Mouse (Mus musculus) kidney, adult 2 months (tissue): ENCODE measurements around the gene Map3k1. TPM values are rescaled to one million over a fixed set of nuclear protein-coding genes. Genes with fewer than 3 reads are reported as not detected.

Experiments
- DNase-seq: peaks from one replicate; pipeline ENCODE4 v3.0.0; 2021
- H3K27ac ChIP-seq: fragments of 200-500 bp; 2 replicates; pipeline ENCODE4 v1.5.1; 2012; ENCODE audit warnings: low read depth, low read length, control low read depth, inconsistent platforms; ENCODE audit not compliant: insufficient read depth
- H3K27me3 ChIP-seq: fragments of 200-500 bp; replicated peaks from 2 replicates; pipeline ENCODE4 v1.6.1; 2012; ENCODE audit warnings: mild to moderate bottlenecking, moderate library complexity, low read length, inconsistent platforms; ENCODE audit not compliant: control insufficient read depth, insufficient read depth
- H3K36me3 ChIP-seq: fragments of 200-500 bp; 2 replicates; pipeline ENCODE4 v1.6.1; 2012; ENCODE audit warnings: mild to moderate bottlenecking, moderate library complexity, low read length, inconsistent platforms; ENCODE audit not compliant: control insufficient read depth, insufficient read depth
- H3K4me1 ChIP-seq: fragments of 200-500 bp; 2 replicates; pipeline ENCODE4 v1.6.1; 2011; ENCODE audit warnings: low read length; ENCODE audit not compliant: control insufficient read depth, insufficient read depth
- H3K4me3 ChIP-seq: fragments of 200-500 bp; 2 replicates; pipeline ENCODE4 v1.5.1; 2011; ENCODE audit warnings: mild to moderate bottlenecking, low read depth, low read length, control low read depth; ENCODE audit not compliant: insufficient read depth
- CTCF ChIP-seq: fragments of 200-500 bp; conservative IDR thresholded peaks from 2 replicates; pipeline ENCODE4 v1.5.1; 2011; ENCODE audit warnings: low read depth, mild to moderate bottlenecking, control low read depth, low read length, moderate library complexity, mixed read lengths; ENCODE audit not compliant: insufficient read depth, insufficient read length
- POLR2A ChIP-seq: fragments of 200-500 bp; IDR thresholded peaks from one replicate; pipeline ENCODE4 v1.6.1; 2011; ENCODE audit warnings: low read depth, low read length, control low read depth
- WGBS: fragments of 180-500 bp; shearing (Covaris S2); methylation state at CpG from one replicate; pipeline ENCODE4 v1.1.7; 2018; 5-methylcytosine and 5-hydroxymethylcytosine counted together
- polyA plus RNA-seq: library from polyadenylated mRNA; depleted of rRNA; stranded (reverse); fragments of >200 nt; gene quantifications from 2 replicates; pipeline ENCODE4 v1.2.3, GENCODE M21; 2012

Gene Map3k1
- polyA plus RNA-seq, 1 experiment: 16.6 TPM

DNA sequence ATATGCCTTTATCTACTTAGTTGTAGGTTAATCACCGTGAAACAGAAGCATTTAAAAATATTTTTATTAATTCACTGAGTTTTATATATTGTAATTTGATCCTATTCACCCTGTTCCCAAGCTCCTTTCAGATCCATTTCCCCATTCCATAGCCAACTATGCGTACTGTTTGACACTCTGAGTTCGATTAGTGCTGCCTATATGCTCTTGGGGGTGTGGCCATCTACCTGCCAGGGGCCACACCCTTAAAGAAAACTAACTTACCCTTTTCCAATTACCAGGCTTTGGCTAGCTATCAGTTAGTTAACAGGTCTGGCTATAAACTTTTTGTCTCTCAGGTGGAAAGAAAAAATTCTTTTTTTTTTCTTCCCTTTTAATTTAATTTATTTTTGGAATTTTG lies 35.5 kb upstream of the Map3k1 start:
- peaks cover 3% of the 10 kb centered on the region; the same call in 1 of the 2 replicates for H3K4me1 ChIP-seq
- no peak for DNase-seq
- 84% methylated on average over 3 of the region's 3 CpGs for WGBS

DNA sequence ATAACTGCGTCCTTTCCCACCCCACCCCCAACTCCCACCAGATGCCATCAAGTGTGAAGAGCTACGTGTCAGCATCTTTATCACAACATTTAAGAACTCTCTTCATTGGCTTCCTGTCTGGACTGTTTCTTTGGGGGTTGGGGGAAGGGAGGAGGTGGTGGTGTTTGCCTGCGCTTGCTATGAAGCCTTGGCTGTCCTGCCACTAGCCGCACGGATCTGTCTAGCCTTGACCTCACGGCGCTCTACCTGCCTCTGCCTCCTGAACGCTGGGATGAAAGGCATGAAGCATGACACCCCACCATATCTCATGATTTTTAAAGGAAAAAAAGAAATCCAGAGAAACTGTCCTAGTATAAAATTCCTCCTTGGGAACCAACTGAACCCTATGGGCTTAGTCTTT lies 27.0 kb upstream of the Map3k1 start:
- DNase-seq: no peak
- Histone ChIP-seq H3K4me3 (no peak overlapping the region), H3K4me1 (no peaks in the 10 kb centered on the region), H3K36me3 (no peaks in the 10 kb centered on the region), H3K27ac (no peak overlapping the region), H3K27me3 (no peaks in the 10 kb centered on the region)
- no peak for TF ChIP-seq CTCF
- TF ChIP-seq POLR2A: no peak
- 63% methylated on average over 8 of the region's 8 CpGs for WGBS

More for the DNA sequence above, 35.5 kb upstream of the Map3k1 start:
- TF ChIP-seq CTCF (no peak), POLR2A (no peak)
- Histone ChIP-seq H3K4me3 (no peak overlapping the region), H3K27ac (no peak overlapping the region), H3K27me3 (no peaks in the 10 kb centered on the region), H3K36me3 (no peaks in the 10 kb centered on the region)

- 76% methylated on average over 11 of the region's 11 CpGs for WGBS
- H3K36me3 ChIP-seq: no peaks in the 10 kb centered on the region
- H3K4me1 ChIP-seq: no peaks in the 10 kb centered on the region
- H3K27ac ChIP-seq: no peak overlapping the region
- H3K4me3 ChIP-seq: no peak overlapping the region
- H3K27me3 ChIP-seq: 0 out of 2 replicates have a peak, but pooled peaks cover 1% of the 10 kb centered on the region
- no peak for DNase-seq
- no peak for TF ChIP-seq CTCF
- TF ChIP-seq POLR2A: no peak
Measured at GRCm38 (mm10) chr13:111834613-111835012, 25.8 kb upstream of the Map3k1 start.

GRCm38 (mm10) chr13:111829473-111829872 lies 20.7 kb upstream of the Map3k1 start:
- TF ChIP-seq POLR2A: no peak
- no peak for TF ChIP-seq CTCF
- 0 out of 2 replicates have a peak, but pooled peaks cover 1% of the 10 kb centered on the region for H3K27me3 ChIP-seq
- WGBS: 39% methylated on average over 2 of the region's 2 CpGs
- no peaks in the 10 kb centered on the region for H3K4me1 ChIP-seq
- no peak overlapping the region for H3K27ac ChIP-seq
- no peak overlapping the region for H3K4me3 ChIP-seq
- no peaks in the 10 kb centered on the region for H3K36me3 ChIP-seq
- no peak for DNase-seq

DNA sequence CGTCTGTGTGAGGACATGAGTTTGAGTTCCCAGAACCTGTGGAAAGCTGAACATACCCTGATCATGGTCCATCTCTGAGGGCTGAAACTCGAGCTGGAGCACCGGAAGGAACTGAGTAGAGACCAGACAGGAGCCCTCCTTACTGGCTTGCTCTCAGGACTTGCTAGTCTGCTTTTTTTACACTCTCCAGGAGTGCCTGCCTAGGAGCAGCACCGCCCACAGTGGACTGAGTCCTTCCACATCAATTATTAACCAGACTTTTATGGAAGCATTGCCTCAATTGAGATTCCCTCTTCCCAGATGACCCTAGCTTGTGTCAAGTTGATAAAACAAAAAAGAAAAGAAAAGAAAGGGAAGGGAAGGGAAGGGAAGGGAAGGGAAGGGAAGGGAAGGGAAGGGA lies 18.7 kb upstream of the Map3k1 start:
- no peaks in the 10 kb centered on the region for H3K4me1 ChIP-seq
- no peak overlapping the region for H3K27ac ChIP-seq
- no peak overlapping the region for H3K4me3 ChIP-seq
- peak; percentile 64 for DNase-seq
- TF ChIP-seq CTCF (no peak), POLR2A (no peak)
- H3K36me3 ChIP-seq: no peaks in the 10 kb centered on the region
- 0 out of 2 replicates have a peak, but pooled peaks cover 1% of the 10 kb centered on the region for H3K27me3 ChIP-seq
- 73% methylated on average over 4 of the region's 4 CpGs for WGBS

DNA sequence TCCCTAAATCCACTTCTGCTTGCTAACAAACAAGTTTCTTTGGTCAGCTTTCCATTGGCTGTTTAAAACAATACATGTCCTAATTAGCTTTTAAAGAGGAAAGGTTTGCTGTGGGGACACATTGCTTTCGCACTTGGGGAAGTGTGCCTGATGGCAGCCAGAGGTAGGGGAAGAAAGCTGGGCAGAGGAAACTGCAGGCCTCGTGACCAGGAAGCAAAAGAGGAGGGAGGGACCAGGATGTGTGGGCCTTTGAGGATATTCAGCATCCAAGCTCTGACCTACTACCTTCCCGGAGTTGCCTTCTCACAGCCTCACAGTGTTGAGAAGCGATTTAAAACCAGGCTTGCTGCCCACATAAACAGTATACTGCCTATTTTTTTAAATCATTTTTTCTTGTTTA lies 15.4 kb upstream of the Map3k1 start:
- no peak for TF ChIP-seq CTCF
- no peak for TF ChIP-seq POLR2A
- WGBS: 60% methylated on average over 4 of the region's 4 CpGs

DNA sequence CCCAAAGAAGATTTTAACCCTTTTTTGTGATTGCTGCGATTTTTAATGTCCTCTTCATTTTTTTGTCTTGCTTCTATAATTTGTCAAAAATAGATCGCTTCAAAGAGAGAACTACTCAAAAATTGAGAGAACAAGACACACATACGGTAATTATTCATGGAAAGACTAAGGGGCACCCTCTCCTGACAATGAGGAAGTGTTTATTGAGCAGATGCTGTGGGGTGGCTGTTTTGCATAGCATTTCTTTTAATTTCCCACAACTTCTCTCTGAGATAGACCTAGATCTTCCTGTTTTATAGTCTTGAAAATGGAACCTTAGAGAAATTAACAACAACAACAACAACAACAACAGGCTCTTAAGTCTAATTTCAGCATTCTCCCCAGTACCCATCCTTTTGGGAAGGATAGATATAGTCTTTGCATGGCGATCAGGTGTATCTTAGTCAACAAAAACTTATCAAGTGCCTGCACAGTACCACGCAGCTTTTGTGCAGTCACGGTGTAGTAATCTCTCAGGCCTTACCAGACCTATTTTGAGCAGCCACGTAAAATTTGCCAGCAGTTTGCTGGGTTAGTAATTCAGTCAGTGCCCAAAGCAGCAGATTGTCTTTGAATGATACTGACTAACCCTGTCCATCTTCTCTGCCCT lies 13.1 kb upstream of the Map3k1 start:
- 88% methylated on average over 7 of the region's 7 CpGs for WGBS
- peaks cover 3% of the 10 kb centered on the region; the same call in 1 of the 2 replicates for H3K4me1 ChIP-seq
- TF ChIP-seq CTCF (no peak), POLR2A (no peak)

More for the DNA sequence above, 15.4 kb upstream of the Map3k1 start:
- DNase-seq: no peak
- Histone ChIP-seq H3K27ac (no peak overlapping the region), H3K4me3 (no peak overlapping the region), H3K27me3 (no peaks in the 10 kb centered on the region), H3K4me1 (peaks cover 3% of the 10 kb centered on the region; the same call in 1 of the 2 replicates), H3K36me3 (no peaks in the 10 kb centered on the region)

DNA sequence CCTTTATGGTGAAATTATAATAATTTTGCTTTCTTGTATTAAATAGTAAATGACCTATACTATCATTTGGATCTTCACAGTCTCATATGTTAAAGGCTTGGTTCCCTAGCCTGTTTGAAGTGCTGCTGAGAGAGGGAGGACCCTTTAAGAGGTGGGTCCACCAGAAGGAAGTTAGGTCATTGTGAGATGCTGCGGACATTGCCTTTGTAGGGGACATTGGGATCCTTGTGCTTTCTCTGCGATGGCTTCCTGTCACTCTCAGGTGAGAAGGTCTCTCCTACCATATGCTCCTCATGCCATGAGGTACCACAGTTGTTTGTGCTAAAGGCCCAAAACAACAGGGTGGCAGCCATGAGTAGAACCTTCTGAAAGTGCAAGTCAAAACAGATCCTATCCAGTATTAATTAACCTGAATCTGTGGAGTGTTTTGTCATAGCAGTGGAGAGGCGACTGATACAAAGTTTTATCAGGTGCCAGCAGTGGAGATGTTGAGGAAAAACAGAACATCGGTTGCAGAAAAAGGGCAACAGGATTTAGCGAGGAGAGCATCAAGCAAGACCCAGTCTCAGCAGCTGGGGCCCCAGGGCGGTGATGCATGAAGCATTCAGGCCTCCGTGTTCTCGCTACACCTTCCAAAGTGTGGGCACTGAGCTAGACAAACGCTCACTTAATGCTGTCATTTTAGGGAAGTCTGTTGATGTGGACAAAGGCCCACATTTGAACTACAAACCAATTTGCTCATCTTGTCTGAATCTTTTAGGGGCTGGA lies 11.0 kb upstream of the Map3k1 start:
- peak; percentile 51 for DNase-seq
- TF ChIP-seq CTCF: no peak
- TF ChIP-seq POLR2A: no peak
- H3K36me3 ChIP-seq: no peaks in the 10 kb centered on the region
- H3K27me3 ChIP-seq: no peaks in the 10 kb centered on the region
- no peak overlapping the region for H3K27ac ChIP-seq
- no peak overlapping the region for H3K4me3 ChIP-seq
- peaks cover 3% of the 10 kb centered on the region; the same call in 1 of the 2 replicates for H3K4me1 ChIP-seq
- 59% methylated on average over 9 of the region's 9 CpGs for WGBS

More for the DNA sequence above, 13.1 kb upstream of the Map3k1 start:
- no peak overlapping the region for H3K27ac ChIP-seq
- H3K36me3 ChIP-seq: no peaks in the 10 kb centered on the region
- H3K4me3 ChIP-seq: no peak overlapping the region
- DNase-seq: no peak
- no peaks in the 10 kb centered on the region for H3K27me3 ChIP-seq
